Mouse (Mus musculus) T-cell, adult 2 months (primary cell): Measurements from ENCODE around the gene Ppp5c.

ENCODE experiments used
- DNase-seq: peaks from one replicate; pipeline ENCODE4 v3.0.0; 2022; ENCODE audit warnings: low spot score

Gene Ppp5c

GRCm38 (mm10) chr7:17054325-17054989, 26.7 kb upstream of the Ppp5c start:
- no peak for DNase-seq

DNA sequence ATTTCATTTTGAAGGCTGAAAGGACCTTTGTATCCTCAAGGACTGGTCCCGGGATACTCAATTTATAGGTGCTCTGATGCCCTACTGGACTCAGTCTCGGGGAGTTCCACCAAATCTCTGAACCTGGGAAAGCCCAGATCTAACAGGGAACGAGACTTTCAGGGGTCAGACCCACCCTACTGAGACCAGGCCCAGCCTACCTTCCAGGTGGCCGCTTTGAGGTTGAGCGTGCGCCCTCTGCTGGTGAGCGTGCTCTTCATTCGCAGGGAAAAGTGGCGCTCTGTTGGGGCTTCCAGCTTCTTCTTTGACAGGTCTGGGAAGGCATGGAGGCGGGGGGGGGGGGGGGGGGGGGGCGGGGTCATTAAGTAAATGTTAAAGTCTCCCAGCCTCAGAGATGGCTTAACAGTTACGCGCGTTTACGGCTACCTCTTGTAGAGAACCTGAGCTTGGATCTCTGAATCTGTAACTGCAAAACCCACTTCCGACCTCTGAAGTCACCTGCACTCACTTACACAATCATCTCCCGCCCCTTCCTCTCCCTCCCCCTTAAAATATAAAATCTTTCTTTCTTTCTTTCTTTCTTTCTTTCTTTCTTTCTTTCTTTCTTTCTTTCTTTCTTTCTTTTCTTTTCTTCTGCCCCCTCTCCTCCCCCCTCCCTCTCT, 23.3 kb upstream of the Ppp5c start:
- DNase-seq: peak; percentile 50

DNA sequence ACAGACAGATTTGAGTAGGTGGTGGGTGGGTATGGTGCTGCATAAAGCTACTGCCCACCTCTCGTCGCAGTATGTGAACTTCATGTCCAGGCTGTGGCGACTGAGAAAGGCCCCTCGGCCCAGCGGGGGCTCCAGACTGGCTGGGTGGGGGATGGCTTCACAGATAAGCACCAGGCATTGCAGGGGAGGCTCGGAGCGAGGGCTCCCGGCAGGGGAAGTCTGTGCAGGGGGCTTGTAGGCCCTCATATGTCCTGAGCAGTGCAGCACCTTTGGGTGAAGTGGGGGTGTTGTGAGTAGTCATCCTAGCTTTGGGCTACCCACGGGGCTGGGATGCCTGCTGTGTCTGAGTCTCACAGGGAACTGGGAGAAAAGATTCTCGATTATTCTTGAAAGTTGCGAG, 22.8 kb upstream of the Ppp5c start:
- no peak for DNase-seq

DNA sequence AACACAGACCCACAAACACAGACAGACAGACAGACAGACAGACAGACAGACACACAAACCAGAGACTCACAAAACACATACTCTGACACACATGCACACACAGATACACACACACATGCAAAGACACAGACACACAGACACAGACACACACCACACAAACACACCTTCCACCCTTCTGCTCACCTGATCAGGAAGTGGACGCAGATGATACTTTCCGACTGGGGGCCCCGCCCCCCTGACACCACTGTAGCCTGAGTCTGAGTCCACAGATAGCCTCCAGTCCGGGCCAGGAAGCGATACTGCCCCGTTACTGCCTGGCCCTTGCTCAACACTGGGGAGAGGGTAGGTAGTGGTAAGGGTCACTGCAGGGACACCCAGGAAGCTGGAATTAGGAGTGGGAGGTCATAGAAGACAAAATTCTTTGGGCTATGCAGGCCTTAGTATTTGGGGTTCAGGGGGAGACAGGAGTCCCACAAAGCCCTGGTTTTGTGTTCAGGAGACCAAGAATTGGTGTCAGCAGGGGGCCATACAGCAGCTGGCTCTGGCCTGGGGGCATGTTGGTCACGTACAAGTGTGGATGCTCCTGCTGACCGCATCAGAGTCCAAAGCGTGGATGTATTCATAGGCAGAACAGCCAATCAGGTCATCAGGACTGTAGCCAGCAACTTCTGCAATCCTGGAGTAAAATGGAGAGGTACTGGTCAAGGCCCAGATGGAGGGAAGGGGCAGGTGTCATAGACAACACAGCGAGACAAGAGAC, 20.9 kb upstream of the Ppp5c start:
- DNase-seq: no peak

GRCm38 (mm10) chr7:17047041-17047682, 19.4 kb upstream of the Ppp5c start:
- no peak for DNase-seq

DNA sequence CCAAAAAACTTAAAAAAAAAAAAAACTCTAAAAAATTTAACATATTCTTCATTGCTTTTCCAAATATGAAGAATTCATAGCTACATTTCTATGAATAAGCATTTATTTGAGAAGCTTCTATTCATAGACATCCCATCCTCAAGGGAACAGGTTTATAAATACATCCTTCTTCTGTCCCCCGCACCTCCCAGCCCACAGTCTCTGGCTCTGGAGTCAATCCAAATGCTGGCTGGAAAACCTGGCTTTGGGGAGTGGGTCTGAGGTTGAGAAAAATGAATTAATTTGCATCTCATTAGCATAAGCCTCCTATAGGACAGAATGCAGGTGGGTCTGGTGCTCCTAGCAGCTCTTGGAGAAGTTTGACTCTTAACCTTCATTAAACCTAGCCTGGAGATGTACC, 18.0 kb upstream of the Ppp5c start:
- no peak for DNase-seq

DNA sequence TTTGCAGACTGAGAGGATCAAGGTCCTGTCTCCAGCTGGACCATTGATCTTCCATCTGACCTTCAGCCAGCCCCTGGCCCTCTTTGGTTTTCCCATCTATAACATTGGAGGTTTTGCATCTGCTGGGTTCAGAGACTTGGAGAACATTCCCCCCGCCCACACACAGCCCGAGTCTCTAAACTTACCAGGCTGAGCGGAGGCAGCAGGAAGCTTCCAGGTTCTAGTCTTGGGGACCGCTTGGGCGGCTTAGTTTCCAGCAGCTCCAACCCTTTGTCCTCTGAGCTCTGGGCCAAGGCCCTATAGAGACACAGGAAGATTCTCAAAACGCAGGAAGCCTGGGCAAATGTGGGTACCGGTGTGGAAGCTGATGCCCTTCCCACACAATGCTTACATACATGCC, 11.6 kb upstream of the Ppp5c start:
- no peak for DNase-seq

DNA sequence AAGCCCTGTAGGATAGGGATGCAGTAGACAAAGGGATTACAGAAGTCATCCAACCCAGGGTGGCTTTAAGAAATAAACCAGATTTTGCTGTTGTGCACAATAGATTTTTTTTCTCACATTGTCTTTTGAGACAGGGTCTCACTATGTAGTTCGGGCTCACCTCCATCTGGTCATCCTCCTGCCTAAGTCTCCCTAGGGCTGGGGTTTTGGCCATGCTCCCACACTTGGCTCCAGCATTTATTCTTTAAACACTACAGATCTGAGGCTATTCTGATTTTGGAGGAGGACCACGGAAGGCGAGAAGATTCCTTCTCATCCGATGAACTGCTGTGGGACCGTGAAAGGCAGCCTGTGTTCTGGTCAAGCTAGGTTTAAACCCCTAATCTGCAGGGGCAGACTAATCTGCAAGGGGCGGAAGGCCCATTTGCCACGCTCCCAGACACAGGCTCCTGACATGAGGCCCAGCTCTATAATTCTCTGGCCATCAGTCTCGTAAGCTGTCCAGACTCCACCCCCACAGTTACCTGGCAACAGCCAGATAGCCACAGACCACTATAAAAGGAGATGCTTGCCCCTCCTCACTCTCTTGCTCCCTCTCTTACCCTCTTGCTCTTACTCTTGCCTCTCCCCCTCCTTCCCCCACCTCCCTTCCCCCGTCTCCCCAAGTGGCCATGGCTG, 10.4 kb upstream of the Ppp5c start:
- no peak for DNase-seq

GRCm38 (mm10) chr7:17030239-17030638, 2.5 kb upstream of the Ppp5c start:
- DNase-seq: peak; percentile 13

GRCm38 (mm10) chr7:17028923-17029322, 1.2 kb upstream of the Ppp5c start:
- no peak for DNase-seq

GRCm38 (mm10) chr7:17026710-17027587, 775 bp downstream of the Ppp5c start:
- DNase-seq: peak; percentile 35

GRCm38 (mm10) chr7:17025896-17026622, 1.7 kb downstream of the Ppp5c start:
- DNase-seq: no peak

- DNase-seq: no peak
Measured at GRCm38 (mm10) chr7:17025505-17025894, 2.2 kb downstream of the Ppp5c start.

- DNase-seq: peak; percentile 36
Measured at GRCm38 (mm10) chr7:17024814-17025504, 2.8 kb downstream of the Ppp5c start.

DNA sequence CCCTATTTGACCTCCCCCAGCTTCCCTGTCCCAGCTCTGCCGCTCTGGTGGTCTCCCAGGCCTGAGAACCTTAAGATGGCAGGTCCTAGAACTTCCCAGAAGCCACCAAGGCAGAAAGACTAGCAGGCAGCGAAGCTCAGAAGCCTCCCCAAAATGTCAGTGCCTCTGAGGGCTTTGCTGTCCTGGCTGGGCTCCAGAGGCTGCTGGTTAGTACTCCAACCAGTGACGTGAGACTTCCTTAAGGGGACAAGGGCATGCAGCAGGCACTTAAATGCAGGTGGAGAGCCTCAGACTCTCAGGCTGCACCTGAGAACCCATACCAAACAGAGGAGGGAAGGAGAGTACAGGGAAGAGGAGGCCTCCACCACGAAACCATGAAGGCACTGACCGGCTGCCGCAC, 3.6 kb downstream of the Ppp5c start:
- DNase-seq: no peak

- DNase-seq: no peak
Measured at GRCm38 (mm10) chr7:17023701-17024100, 4.0 kb downstream of the Ppp5c start.

DNA sequence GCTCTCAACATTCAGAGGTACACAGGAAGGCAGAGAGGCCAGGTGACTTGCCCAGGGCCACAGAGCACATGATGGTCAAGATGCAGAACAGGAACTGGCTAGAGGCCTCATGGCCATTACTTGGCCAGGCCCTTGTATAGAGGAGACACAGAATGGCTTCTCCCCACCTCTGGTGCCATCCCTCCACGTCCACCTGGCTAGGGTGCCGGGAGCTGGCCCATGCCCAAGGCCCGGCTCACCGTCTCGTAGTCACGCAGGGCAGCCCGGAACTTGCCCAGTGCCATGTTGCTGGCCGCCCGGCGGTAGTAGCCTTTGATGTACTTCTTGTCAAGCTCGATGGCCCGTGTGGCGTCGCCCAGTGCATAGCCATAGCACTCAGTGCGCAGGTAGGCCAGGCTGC, 5.5 kb downstream of the Ppp5c start:
- no peak for DNase-seq

- DNase-seq: no peak
Measured at GRCm38 (mm10) chr7:17019426-17020166, 8.1 kb downstream of the Ppp5c start.

DNA sequence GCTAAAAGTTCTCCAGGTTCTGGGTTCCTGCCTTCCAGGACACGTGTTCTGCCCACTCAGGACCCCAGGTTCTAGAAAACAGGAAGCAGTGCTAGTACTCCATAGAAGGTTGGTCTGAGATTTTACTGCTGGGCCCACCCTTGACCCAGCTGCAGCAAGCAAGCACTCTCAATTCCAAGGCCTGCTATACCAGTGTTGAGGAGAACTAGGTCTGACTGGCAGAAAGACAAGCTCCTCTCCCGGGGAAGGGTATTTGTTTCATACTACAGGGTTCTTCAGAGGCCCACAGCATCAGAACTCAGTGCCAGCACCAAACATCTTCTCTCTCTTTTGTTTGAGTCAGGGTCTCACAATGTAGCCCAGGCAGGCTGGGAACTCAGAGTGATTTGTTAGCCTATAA, 9.8 kb downstream of the Ppp5c start:
- DNase-seq: no peak
